Mouse (Mus musculus): Measurements from ENCODE around the gene Lig3. TPM values are rescaled to one million over a fixed set of nuclear protein-coding genes. Genes with fewer than 3 reads are reported as not detected.

The Lig3 gene
- polyA plus RNA-seq, 1 experiment from 2014 or later = 24.2 TPM

DNA sequence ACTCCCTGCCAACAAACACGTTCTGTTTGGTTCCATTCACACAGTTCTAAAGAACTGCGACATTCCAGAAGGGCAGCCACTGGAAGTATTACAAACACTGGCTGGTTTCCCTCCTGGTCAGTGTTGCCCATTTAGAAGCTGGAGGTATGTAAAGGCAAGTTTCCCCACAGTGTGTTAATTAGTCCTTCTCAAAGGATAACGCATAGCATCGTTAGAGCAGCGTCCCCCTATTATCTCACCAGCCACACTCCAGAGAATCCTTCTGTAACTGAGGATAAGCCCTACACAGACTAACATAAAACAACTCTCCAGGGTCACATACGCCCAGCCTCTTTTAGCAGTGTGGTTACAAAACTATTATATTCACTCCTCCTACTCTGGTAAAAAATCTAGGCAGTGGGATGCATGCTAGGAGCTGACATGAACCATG lies 66.7 kb downstream of the Lig3 start:
- Histone ChIP-seq H3K9me3 (replicated peaks; ENCODE audit: control insufficient read depth, low read length) (no peaks in the 10 kb centered on the region), H3K36me3 (ENCODE audit: control insufficient read depth, insufficient read depth, low read length) (no peaks in the 10 kb centered on the region), H3K4me2 (peak overlapping the region; percentile 31), H3K27ac (ENCODE audit: low read depth, low read length) (peak overlapping the region; percentile 22), H3K4me1 (ENCODE audit: control insufficient read depth, insufficient read depth, low read length) (peaks cover 7% of the 10 kb centered on the region; the same call in 1 of the 2 replicates), H3K4me3 (ENCODE audit: low read depth, low read length) (no peak overlapping the region), H3K27me3 (ENCODE audit: control insufficient read depth, insufficient read depth, low read length) (no peaks in the 10 kb centered on the region), H3K9ac (ENCODE audit: low read depth, low read length) (0 out of 2 replicates have a peak overlapping the region, but pooled peaks have one; percentile 18)
- 37% methylated on average over 6 of the region's 6 CpGs for WGBS (ENCODE audit: insufficient replicate concordance)
- peak; percentile 80 for ATAC-seq (replicated peaks; ENCODE audit: insufficient number of reproducible peaks, low FRiP score, low TSS enrichment)

DNA sequence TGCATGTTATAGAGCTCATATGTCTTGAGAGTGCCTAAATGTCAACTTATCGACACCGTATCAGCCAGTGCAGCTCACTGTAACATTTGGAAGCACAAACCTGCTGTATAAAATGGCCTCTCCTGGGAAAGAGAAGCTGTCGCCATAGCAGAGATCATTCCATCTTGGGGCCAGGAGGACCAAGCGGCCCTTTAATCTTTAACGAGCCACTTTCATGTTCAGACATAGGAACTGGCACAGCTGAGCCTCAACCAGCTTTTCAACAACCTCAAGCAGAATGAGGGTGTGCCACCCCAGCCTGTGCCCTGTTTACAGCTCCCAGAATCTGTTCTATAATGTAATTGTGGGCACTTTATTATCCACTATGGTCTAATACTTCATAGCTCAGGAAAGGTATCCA lies 69.4 kb downstream of the Lig3 start:
- H3K4me3 ChIP-seq (ENCODE audit: low read depth, low read length) = no peak overlapping the region
- H3K27me3 ChIP-seq (ENCODE audit: control insufficient read depth, insufficient read depth, low read length) = no peaks in the 10 kb centered on the region
- no peak overlapping the region for H3K27ac ChIP-seq (ENCODE audit: low read depth, low read length)
- no peak for ATAC-seq (replicated peaks; ENCODE audit: insufficient number of reproducible peaks, low FRiP score, low TSS enrichment)
- H3K9ac ChIP-seq (ENCODE audit: low read depth, low read length) = no peak overlapping the region
- no peak overlapping the region for H3K4me2 ChIP-seq
- H3K4me1 ChIP-seq (ENCODE audit: control insufficient read depth, insufficient read depth, low read length) = peaks cover 10% of the 10 kb centered on the region; the same call in 1 of the 2 replicates
- H3K36me3 ChIP-seq (ENCODE audit: control insufficient read depth, insufficient read depth, low read length) = no peaks in the 10 kb centered on the region
- WGBS (ENCODE audit: insufficient replicate concordance) = 75% methylated on average over 5 of the region's 5 CpGs
- no peaks in the 10 kb centered on the region for H3K9me3 ChIP-seq (replicated peaks; ENCODE audit: control insufficient read depth, low read length)

DNA sequence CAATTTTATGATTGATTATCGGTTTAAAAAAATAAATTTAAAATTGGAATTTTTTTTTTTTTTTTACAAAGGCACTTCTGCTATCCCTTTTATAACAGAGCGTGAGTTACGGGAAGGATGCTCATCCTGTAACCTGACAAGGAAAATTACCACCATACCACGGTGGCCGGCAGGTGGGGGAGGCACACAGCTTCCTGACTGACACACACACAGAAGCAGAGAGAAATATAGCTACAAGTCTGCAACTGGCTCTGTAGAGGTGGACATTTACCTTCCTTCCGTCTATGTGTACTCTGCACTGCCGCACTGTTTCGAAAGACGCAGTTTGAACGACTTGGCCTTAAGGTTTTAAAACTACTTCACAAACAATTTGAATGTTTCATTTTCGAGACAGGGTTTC lies 71.2 kb downstream of the Lig3 start:
- WGBS (ENCODE audit: insufficient replicate concordance) = 79% methylated on average over 11 of the region's 11 CpGs
- Histone ChIP-seq H3K9ac (ENCODE audit: low read depth, low read length) (no peak overlapping the region), H3K4me1 (ENCODE audit: control insufficient read depth, insufficient read depth, low read length) (peaks cover 5% of the 10 kb centered on the region; the same call in 1 of the 2 replicates), H3K27ac (ENCODE audit: low read depth, low read length) (no peak overlapping the region), H3K36me3 (ENCODE audit: control insufficient read depth, insufficient read depth, low read length) (no peaks in the 10 kb centered on the region), H3K4me3 (ENCODE audit: low read depth, low read length) (no peak overlapping the region), H3K27me3 (ENCODE audit: control insufficient read depth, insufficient read depth, low read length) (no peaks in the 10 kb centered on the region), H3K9me3 (replicated peaks; ENCODE audit: control insufficient read depth, low read length) (no peaks in the 10 kb centered on the region), H3K4me2 (no peak overlapping the region)
- no peak for ATAC-seq (replicated peaks; ENCODE audit: insufficient number of reproducible peaks, low FRiP score, low TSS enrichment)

DNA sequence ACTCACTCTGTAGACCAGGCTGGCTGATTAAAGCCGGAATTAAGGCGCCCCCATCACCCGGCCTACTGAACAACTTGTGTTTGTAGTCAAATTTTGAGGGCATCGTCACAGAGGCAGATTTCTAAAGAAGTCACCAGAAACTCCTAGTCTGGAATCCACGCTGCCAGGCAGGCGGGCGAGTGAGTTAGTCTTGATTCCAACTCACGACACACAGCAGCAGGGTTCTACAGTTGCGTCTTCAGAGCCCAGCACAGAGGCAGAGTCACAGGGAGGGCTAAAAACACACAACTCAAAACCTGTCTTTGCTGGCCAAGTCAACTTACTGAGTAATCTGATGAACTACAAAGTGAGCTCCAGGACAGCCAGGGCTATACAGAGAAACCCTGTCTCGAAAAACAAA lies 71.6 kb downstream of the Lig3 start:
- no peak for ATAC-seq (replicated peaks; ENCODE audit: insufficient number of reproducible peaks, low FRiP score, low TSS enrichment)
- H3K9ac ChIP-seq (ENCODE audit: low read depth, low read length) = no peak overlapping the region
- H3K27me3 ChIP-seq (ENCODE audit: control insufficient read depth, insufficient read depth, low read length) = no peaks in the 10 kb centered on the region
- WGBS (ENCODE audit: insufficient replicate concordance) = 74% methylated on average over 10 of the region's 10 CpGs
- H3K27ac ChIP-seq (ENCODE audit: low read depth, low read length) = no peak overlapping the region
- peaks cover 5% of the 10 kb centered on the region; the same call in 1 of the 2 replicates for H3K4me1 ChIP-seq (ENCODE audit: control insufficient read depth, insufficient read depth, low read length)
- H3K9me3 ChIP-seq (replicated peaks; ENCODE audit: control insufficient read depth, low read length) = no peaks in the 10 kb centered on the region
- H3K36me3 ChIP-seq (ENCODE audit: control insufficient read depth, insufficient read depth, low read length) = no peaks in the 10 kb centered on the region
- no peak overlapping the region for H3K4me2 ChIP-seq
- H3K4me3 ChIP-seq (ENCODE audit: low read depth, low read length) = no peak overlapping the region

DNA sequence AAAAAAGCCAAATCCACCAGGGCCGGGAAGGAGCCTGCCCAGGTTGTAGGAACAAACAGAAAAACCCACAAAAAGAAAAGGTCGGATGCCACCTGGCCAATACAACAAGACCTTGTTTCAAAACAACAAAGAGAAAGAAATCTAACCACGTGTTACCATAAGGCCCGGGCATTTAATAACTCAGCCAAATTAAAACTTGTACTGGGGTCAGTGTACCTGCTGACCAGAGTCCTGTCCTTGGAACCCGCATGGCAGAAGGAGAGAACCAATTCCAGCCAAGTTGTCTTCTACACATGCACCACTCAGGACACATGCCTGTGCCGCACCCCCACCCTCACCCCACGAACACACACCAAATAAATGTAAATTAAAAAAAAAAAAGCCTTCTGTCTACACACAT lies 72.0 kb downstream of the Lig3 start:
- ATAC-seq (replicated peaks; ENCODE audit: insufficient number of reproducible peaks, low FRiP score, low TSS enrichment) = no peak
- Histone ChIP-seq H3K9ac (ENCODE audit: low read depth, low read length) (no peak overlapping the region), H3K9me3 (replicated peaks; ENCODE audit: control insufficient read depth, low read length) (no peaks in the 10 kb centered on the region), H3K4me3 (ENCODE audit: low read depth, low read length) (no peak overlapping the region), H3K4me1 (ENCODE audit: control insufficient read depth, insufficient read depth, low read length) (peaks cover 5% of the 10 kb centered on the region; the same call in 1 of the 2 replicates), H3K27me3 (ENCODE audit: control insufficient read depth, insufficient read depth, low read length) (no peaks in the 10 kb centered on the region), H3K27ac (ENCODE audit: low read depth, low read length) (no peak overlapping the region), H3K36me3 (ENCODE audit: control insufficient read depth, insufficient read depth, low read length) (no peaks in the 10 kb centered on the region), H3K4me2 (no peak overlapping the region)
- 81% methylated on average over 7 of the region's 7 CpGs for WGBS (ENCODE audit: insufficient replicate concordance)

Other genes with a start within 250 kb of the Lig3 start
- gene Cct6b, start 16.8 kb upstream of the Lig3 start, polyA plus RNA-seq (2014; fragmentation: Nextera tagmentation; extraction: Ambion mirVana) = 0.14 and 0.32 TPM in 2 replicates
- 31.7 and 32.2 TPM in 2 replicates for gene Zfp830, start 16.8 kb upstream of the Lig3 start, polyA plus RNA-seq (2014; fragmentation: Nextera tagmentation; extraction: Ambion mirVana)
- 6.4 and 7.4 TPM in 2 replicates for gene Rffl, start 90.1 kb downstream of the Lig3 start, polyA plus RNA-seq (2014; fragmentation: Nextera tagmentation; extraction: Ambion mirVana)
- 15.3 and 16.4 TPM in 2 replicates for gene Rad51d, start 109.5 kb downstream of the Lig3 start, polyA plus RNA-seq (2014; fragmentation: Nextera tagmentation; extraction: Ambion mirVana)
- 0.10 TPM in 1 of 2 replicates, not detected in the other for gene Fndc8, start 111.0 kb downstream of the Lig3 start, polyA plus RNA-seq (2014; fragmentation: Nextera tagmentation; extraction: Ambion mirVana)
- gene Nle1, start 127.3 kb downstream of the Lig3 start, polyA plus RNA-seq (2014; fragmentation: Nextera tagmentation; extraction: Ambion mirVana) = 16.7 and 22.9 TPM in 2 replicates
- gene Unc45b, start 129.4 kb downstream of the Lig3 start, polyA plus RNA-seq (2014; fragmentation: Nextera tagmentation; extraction: Ambion mirVana) = 174 and 220 TPM in 2 replicates
- 0.68 and 1.4 TPM in 2 replicates for gene Slfn5, start 170.2 kb downstream of the Lig3 start, polyA plus RNA-seq (2014; fragmentation: Nextera tagmentation; extraction: Ambion mirVana)
- gene Slfn9, start 210.7 kb downstream of the Lig3 start, polyA plus RNA-seq (2014; fragmentation: Nextera tagmentation; extraction: Ambion mirVana) = 14.1 and 16.6 TPM in 2 replicates
- gene Slfn8, start 239.7 kb downstream of the Lig3 start, polyA plus RNA-seq (2014; fragmentation: Nextera tagmentation; extraction: Ambion mirVana) = 0.29 and 0.39 TPM in 2 replicates

All from heart, embryonic 11.5 days (tissue).